Mouse (Mus musculus) erythroid progenitor cell, adult 5-6 weeks (primary cell): ENCODE measurements around the gene Tmed9. TPM values are rescaled to one million over a fixed set of nuclear protein-coding genes. Genes with fewer than 3 reads are reported as not detected.

Experiments used
- total RNA-seq, 2 experiments: library from RNA; stranded (forward) in 1 of 2; stranded (reverse) in 1 of 2; fragments of 150-400 nt in 1 of 2; fragments of 186-747, 209-891 nt in 1 of 2; gene quantifications; 2 replicates each; pipeline versions ENCODE4 v1.2.3 to v1.2.4; 2015 to 2017; ENCODE audit warnings: low replicate concordance in 2 of 2

The Tmed9 gene
- total RNA-seq, 2 experiments from 2014 or later, result 28.1 to 31.1 TPM

Other genes starting within 250 kb of the Tmed9 start
- 293 and 332 TPM in 2 replicates for gene Mxd3, start 243.9 kb upstream of the Tmed9 start, total RNA-seq (2015; ENCODE audit: low replicate concordance)
- gene Mxd3, start 243.9 kb upstream of the Tmed9 start, total RNA-seq (2017; ENCODE audit: low replicate concordance), result 162 and 195 TPM in 2 replicates
- 45.7 and 55.1 TPM in 2 replicates for gene Lman2, start 210.9 kb upstream of the Tmed9 start, total RNA-seq (2015; ENCODE audit: low replicate concordance)
- gene Lman2, start 210.9 kb upstream of the Tmed9 start, total RNA-seq (2017; ENCODE audit: low replicate concordance), result 56.6 and 75.6 TPM in 2 replicates
- gene Rgs14, start 204.0 kb upstream of the Tmed9 start, total RNA-seq (2015; ENCODE audit: low replicate concordance), result 9.0 and 14.7 TPM in 2 replicates
- gene Rgs14, start 204.0 kb upstream of the Tmed9 start, total RNA-seq (2017; ENCODE audit: low replicate concordance), result 4.2 and 7.9 TPM in 2 replicates
- gene Slc34a1, start 175.5 kb upstream of the Tmed9 start, total RNA-seq (2015; ENCODE audit: low replicate concordance), result not detected in 2 replicates
- not detected in 2 replicates for gene Slc34a1, start 175.5 kb upstream of the Tmed9 start, total RNA-seq (2017; ENCODE audit: low replicate concordance)
- gene Pfn3, start 158.5 kb upstream of the Tmed9 start, total RNA-seq (2015; ENCODE audit: low replicate concordance), result not detected in 2 replicates
- not detected in 2 replicates for gene Pfn3, start 158.5 kb upstream of the Tmed9 start, total RNA-seq (2017; ENCODE audit: low replicate concordance)
- not detected in 2 replicates for gene F12, start 146.9 kb upstream of the Tmed9 start, total RNA-seq (2015; ENCODE audit: low replicate concordance)
- not detected in 2 replicates for gene F12, start 146.9 kb upstream of the Tmed9 start, total RNA-seq (2017; ENCODE audit: low replicate concordance)
- 48.2 and 55.5 TPM in 2 replicates for gene Grk6, start 128.7 kb upstream of the Tmed9 start, total RNA-seq (2015; ENCODE audit: low replicate concordance)
- gene Grk6, start 128.7 kb upstream of the Tmed9 start, total RNA-seq (2017; ENCODE audit: low replicate concordance), result 62.2 and 75.7 TPM in 2 replicates
- gene Prr7, start 109.5 kb upstream of the Tmed9 start, total RNA-seq (2015; ENCODE audit: low replicate concordance), result not detected in 2 replicates
- not detected in 2 replicates for gene Prr7, start 109.5 kb upstream of the Tmed9 start, total RNA-seq (2017; ENCODE audit: low replicate concordance)
- gene Dbn1, start 85.6 kb upstream of the Tmed9 start, total RNA-seq (2015; ENCODE audit: low replicate concordance), result not detected in 2 replicates
- gene Dbn1, start 85.6 kb upstream of the Tmed9 start, total RNA-seq (2017; ENCODE audit: low replicate concordance), result 0.45 TPM in 1 of 2 replicates, not detected in the other
- 0.84 and 1.4 TPM in 2 replicates for gene Pdlim7, start 60.1 kb upstream of the Tmed9 start, total RNA-seq (2015; ENCODE audit: low replicate concordance)
- 0.15 and 3.5 TPM in 2 replicates for gene Pdlim7, start 60.1 kb upstream of the Tmed9 start, total RNA-seq (2017; ENCODE audit: low replicate concordance)
- 23.8 and 31.4 TPM in 2 replicates for gene Dok3, start 44.4 kb upstream of the Tmed9 start, total RNA-seq (2015; ENCODE audit: low replicate concordance)
- gene Dok3, start 44.4 kb upstream of the Tmed9 start, total RNA-seq (2017; ENCODE audit: low replicate concordance), result 5.5 and 7.1 TPM in 2 replicates
- 5.8 and 5.9 TPM in 2 replicates for gene Ddx41, start 37.1 kb upstream of the Tmed9 start, total RNA-seq (2015; ENCODE audit: low replicate concordance)
- gene Ddx41, start 37.1 kb upstream of the Tmed9 start, total RNA-seq (2017; ENCODE audit: low replicate concordance), result 9.1 and 28.7 TPM in 2 replicates
- gene Fam193b, start 2.6 kb upstream of the Tmed9 start, total RNA-seq (2015; ENCODE audit: low replicate concordance), result 39.6 and 64.6 TPM in 2 replicates
- 39.5 and 47.1 TPM in 2 replicates for gene Fam193b, start 2.6 kb upstream of the Tmed9 start, total RNA-seq (2017; ENCODE audit: low replicate concordance)
- gene B4galt7, start 26.2 kb downstream of the Tmed9 start, total RNA-seq (2015; ENCODE audit: low replicate concordance), result 2.9 and 3.4 TPM in 2 replicates
- 0.53 and 4.0 TPM in 2 replicates for gene B4galt7, start 26.2 kb downstream of the Tmed9 start, total RNA-seq (2017; ENCODE audit: low replicate concordance)
- 15.5 and 34.6 TPM in 2 replicates for gene Caml, start 49.3 kb downstream of the Tmed9 start, total RNA-seq (2015; ENCODE audit: low replicate concordance)
- 34.7 and 35.4 TPM in 2 replicates for gene Caml, start 49.3 kb downstream of the Tmed9 start, total RNA-seq (2017; ENCODE audit: low replicate concordance)
- 40.7 and 51.2 TPM in 2 replicates for gene Ddx46, start 61.3 kb downstream of the Tmed9 start, total RNA-seq (2015; ENCODE audit: low replicate concordance)
- 65.6 and 83.3 TPM in 2 replicates for gene Ddx46, start 61.3 kb downstream of the Tmed9 start, total RNA-seq (2017; ENCODE audit: low replicate concordance)
- 38.9 and 52.4 TPM in 2 replicates for gene B230219D22Rik, start 119.4 kb downstream of the Tmed9 start, total RNA-seq (2015; ENCODE audit: low replicate concordance)
- 25.3 and 33.8 TPM in 2 replicates for gene B230219D22Rik, start 119.4 kb downstream of the Tmed9 start, total RNA-seq (2017; ENCODE audit: low replicate concordance)
- 4.6 and 11.2 TPM in 2 replicates for gene Txndc15, start 140.9 kb downstream of the Tmed9 start, total RNA-seq (2015; ENCODE audit: low replicate concordance)
- gene Txndc15, start 140.9 kb downstream of the Tmed9 start, total RNA-seq (2017; ENCODE audit: low replicate concordance), result 5.3 and 6.9 TPM in 2 replicates
- 16.6 and 49.0 TPM in 2 replicates for gene Pcbd2, start 153.6 kb downstream of the Tmed9 start, total RNA-seq (2015; ENCODE audit: low replicate concordance)
- 2.1 and 22.8 TPM in 2 replicates for gene Pcbd2, start 153.6 kb downstream of the Tmed9 start, total RNA-seq (2017; ENCODE audit: low replicate concordance)
- gene Catsper3, start 210.8 kb downstream of the Tmed9 start, total RNA-seq (2015; ENCODE audit: low replicate concordance), result not detected in 2 replicates
- gene Catsper3, start 210.8 kb downstream of the Tmed9 start, total RNA-seq (2017; ENCODE audit: low replicate concordance), result not detected in 2 replicates